Mouse (Mus musculus) kidney, postnatal 0 days (tissue): ENCODE data around the gene Rad23a. TPM values are rescaled to one million over a fixed set of nuclear protein-coding genes. Genes with fewer than 3 reads are reported as not detected.

Experiments
- ATAC-seq: fragments of 200-750 bp; cut with Nextera tagmentation; replicated peaks from 2 replicates; pipeline ENCODE4 v1.8.0; 2017; ENCODE audit warnings: low read depth, moderate number of reproducible peaks, moderate TSS enrichment, moderate library complexity; ENCODE audit not compliant: low FRiP score
- DNase-seq: peaks from one replicate; pipeline ENCODE4 v3.0.0-alpha.2; 2016; ENCODE audit warnings: low spot score
- H3K27ac ChIP-seq: fragments of 300-500 bp; sonication (generic); 2 replicates; pipeline ENCODE4 v1.5.1; 2014; ENCODE audit warnings: mild to moderate bottlenecking
- H3K27me3 ChIP-seq: fragments of 300-500 bp; sonication (generic); 2 replicates; pipeline ENCODE4 v1.6.1; 2014; ENCODE audit warnings: low read length, mixed read lengths; ENCODE audit not compliant: insufficient read depth
- H3K36me3 ChIP-seq: fragments of 300-500 bp; sonication (generic); 2 replicates; pipeline ENCODE4 v1.6.1; 2014; ENCODE audit warnings: low read length, mixed read lengths; ENCODE audit not compliant: insufficient read depth
- H3K4me1 ChIP-seq: fragments of 300-500 bp; sonication (generic); replicated peaks from 2 replicates; pipeline ENCODE4 v1.6.1; 2014; ENCODE audit warnings: antibody characterized with exemption, low read length, mixed read lengths; ENCODE audit not compliant: insufficient read depth
- H3K4me2 ChIP-seq: fragments of 300-500 bp; sonication (generic); 2 replicates; pipeline ENCODE4 v1.6.1; 2014; ENCODE audit warnings: mild to moderate bottlenecking, low read length, moderate library complexity, mixed read lengths
- H3K4me3 ChIP-seq: fragments of 300-500 bp; sonication (generic); replicated peaks from 2 replicates; pipeline ENCODE4 v1.5.1; 2014; ENCODE audit warnings: low read depth, low read length
- H3K9ac ChIP-seq: fragments of 300-500 bp; sonication (generic); 2 replicates; pipeline ENCODE4 v1.6.1; 2014; ENCODE audit warnings: low read depth, low read length
- H3K9me3 ChIP-seq: fragments of 300-500 bp; sonication (generic); replicated peaks from 2 replicates; pipeline ENCODE4 v1.6.1; 2016; ENCODE audit warnings: low read length, inconsistent platforms, mixed read lengths
- CTCF ChIP-seq: IDR thresholded peaks from 2 replicates; pipeline ENCODE4 v1.5.1; 2016; ENCODE audit warnings: antibody characterized with exemption, low read depth, mild to moderate bottlenecking, moderate library complexity
- WGBS: fragments of 180-500 bp; shearing (Covaris S2); extraction: QIAGEN DNeasy Blood & Tissue Kit; methylation state at CpG from one replicate; pipeline ENCODE4 v1.1.7; 2014; 5-methylcytosine and 5-hydroxymethylcytosine counted together
- polyA plus RNA-seq: library from polyadenylated mRNA; unstranded; fragments of >200 nt; fragmentation: Nextera tagmentation; extraction: Ambion mirVana; gene quantifications from 2 replicates; pipeline ENCODE4 v1.2.1, GENCODE M21; 2015

Gene Rad23a
- polyA plus RNA-seq, 1 experiment from 2014 or later: 98.9 TPM

- 96% methylated on average over 5 of the region's 5 CpGs for WGBS
- no peaks in the 10 kb centered on the region for H3K4me1 ChIP-seq
- H3K9me3 ChIP-seq: no peaks in the 10 kb centered on the region
- no peak overlapping the region for H3K27ac ChIP-seq
- ATAC-seq (no peak), DNase-seq (no peak)
- 0 out of 2 replicates have a peak, but pooled peaks have one; percentile 11 for TF ChIP-seq CTCF
- no peak overlapping the region for H3K4me3 ChIP-seq
- peaks cover 3% of the 10 kb centered on the region; the same call in 1 of the 2 replicates for H3K27me3 ChIP-seq
- no peak overlapping the region for H3K4me2 ChIP-seq
- H3K36me3 ChIP-seq: no peaks in the 10 kb centered on the region
- H3K9ac ChIP-seq: no peak overlapping the region
Measured at GRCm38 (mm10) chr8:84806031-84806430, 34.4 kb downstream of the Rad23a start.

- peak within 1 kb of the TSS; percentile 80 for H3K4me2 ChIP-seq
- peak within 1 kb of the TSS; percentile 94 for H3K9ac ChIP-seq
- H3K27me3 ChIP-seq: peaks cover 18% of the 10 kb centered on the region
- H3K4me3 ChIP-seq: peak within 1 kb of the TSS; percentile 79
- H3K9me3 ChIP-seq: no peaks in the 10 kb centered on the region
- 2% methylated on average over 40 of the region's 125 CpGs for WGBS
- no peaks in the 10 kb centered on the region for H3K36me3 ChIP-seq
- peak within 1 kb of the TSS; percentile 78 for H3K27ac ChIP-seq
- ATAC-seq: peak; percentile 26
- peaks cover 12% of the 10 kb centered on the region; the same call in 1 of the 2 replicates for H3K4me1 ChIP-seq
- TF ChIP-seq CTCF: peak; percentile 4; the same call in 1 of the 2 replicates
- DNase-seq: peak; percentile 71
Measured at GRCm38 (mm10) chr8:84799999-84800831, 40.2 kb downstream of the Rad23a start, which contains the start of gene Nfix. TSS of gene Nfix (minus strand) at chr8:84800344.

- no peaks in the 10 kb centered on the region for H3K9me3 ChIP-seq
- TF ChIP-seq CTCF: no peak
- ATAC-seq: no peak
- peaks cover 12% of the 10 kb centered on the region; the same call in 1 of the 2 replicates for H3K4me1 ChIP-seq
- peak overlapping the region; percentile 94 for H3K9ac ChIP-seq
- H3K36me3 ChIP-seq: no peaks in the 10 kb centered on the region
- peak overlapping the region; percentile 79 for H3K4me3 ChIP-seq
- H3K4me2 ChIP-seq: peak overlapping the region; percentile 80
- peaks cover 18% of the 10 kb centered on the region for H3K27me3 ChIP-seq
- DNase-seq: peak; percentile 54
- H3K27ac ChIP-seq: peak overlapping the region; percentile 78
- WGBS: under 1% methylated on average over 64 of the region's 108 CpGs
Measured at GRCm38 (mm10) chr8:84799136-84799931, 41.1 kb downstream of the Rad23a start.

- H3K4me2 ChIP-seq: peak overlapping the region; percentile 80
- H3K9me3 ChIP-seq: no peaks in the 10 kb centered on the region
- H3K9ac ChIP-seq: peak overlapping the region; percentile 94
- no peak for DNase-seq
- H3K36me3 ChIP-seq: no peaks in the 10 kb centered on the region
- peaks cover 12% of the 10 kb centered on the region; the same call in 1 of the 2 replicates for H3K4me1 ChIP-seq
- 55% methylated on average over 10 of the region's 10 CpGs for WGBS
- ATAC-seq: no peak
- H3K4me3 ChIP-seq: peak overlapping the region; percentile 79
- no peak overlapping the region for H3K27ac ChIP-seq
- TF ChIP-seq CTCF: no peak
- H3K27me3 ChIP-seq: peaks cover 18% of the 10 kb centered on the region
Measured at GRCm38 (mm10) chr8:84798446-84799135, 41.9 kb downstream of the Rad23a start.

GRCm38 (mm10) chr8:84797971-84798370 lies 42.5 kb downstream of the Rad23a start:
- no peaks in the 10 kb centered on the region for H3K9me3 ChIP-seq
- TF ChIP-seq CTCF: no peak
- H3K4me1 ChIP-seq: peaks cover 12% of the 10 kb centered on the region; the same call in 1 of the 2 replicates
- H3K27ac ChIP-seq: no peak overlapping the region
- no peak for DNase-seq
- no peaks in the 10 kb centered on the region for H3K36me3 ChIP-seq
- no peak for ATAC-seq
- H3K9ac ChIP-seq: no peak overlapping the region
- H3K4me3 ChIP-seq: no peak overlapping the region
- no peak overlapping the region; the same call in 1 of the 2 replicates for H3K4me2 ChIP-seq
- peaks cover 18% of the 10 kb centered on the region for H3K27me3 ChIP-seq
- 82% methylated on average over 6 of the region's 6 CpGs for WGBS
